Mouse (Mus musculus) heart, postnatal 25 days (tissue): ENCODE results near the gene Vkorc1. TPM values are rescaled to one million over a fixed set of nuclear protein-coding genes. Genes with fewer than 3 reads are reported as not detected.
"Not testable (repeated sequence)": the region's sequence is repeated elsewhere in the genome, so short reads cannot be mapped to it uniquely, and the experiment has no call there.

Experiments
- DNase-seq: peaks from one replicate; pipeline ENCODE4 v3.0.0; 2022; ENCODE audit warnings: low spot score
- intact Hi-C: fragments of 180-260 bp; cut with DNase I; formaldehyde crosslinking; loops from one replicate; pipeline ENCODE4 v1.15.1; 2025
- total RNA-seq, 2 experiments: library from RNA; stranded (reverse); gene quantifications; 2 replicates each; pipeline ENCODE4 v1.2.3; 2021

The Vkorc1 gene
- total RNA-seq, 2 experiments from 2014 or later, result 15.2 to 22.0 TPM

GRCm38 (mm10) chr7:127919290-127919689 lies 23.9 kb upstream of the Vkorc1 start:
- intact Hi-C loops, result no loop called here
- DNase-seq, result no peak

- no peak for DNase-seq
- intact Hi-C loops, result no loop called here
Measured at GRCm38 (mm10) chr7:127918203-127918602, 22.8 kb upstream of the Vkorc1 start.

GRCm38 (mm10) chr7:127915293-127915692 lies 19.9 kb upstream of the Vkorc1 start:
- DNase-seq, result no peak
- intact Hi-C loops, result no loop called here

GRCm38 (mm10) chr7:127912938-127913337 lies 17.5 kb upstream of the Vkorc1 start:
- DNase-seq, result no peak
- intact Hi-C loops, result no loop called here

GRCm38 (mm10) chr7:127912190-127912871 lies 16.9 kb upstream of the Vkorc1 start, which contains the start of gene Kat8:
TSS of gene Kat8 (plus strand) at chr7:127912516.
- peak; percentile 74 for DNase-seq
- intact Hi-C loops, result no loop called here

- no peak for DNase-seq
- intact Hi-C loops, result no loop called here
Measured at GRCm38 (mm10) chr7:127908656-127909055, 13.2 kb upstream of the Vkorc1 start.

GRCm38 (mm10) chr7:127907939-127908338 lies 12.5 kb upstream of the Vkorc1 start:
- intact Hi-C loops, result no loop called here
- DNase-seq, result no peak

GRCm38 (mm10) chr7:127903971-127904796 lies 8.8 kb upstream of the Vkorc1 start, which contains the start of gene Bckdk:
TSS of gene Bckdk (plus strand) at chr7:127904082.
- intact Hi-C loops, result no loop called here
- peak; percentile 62 for DNase-seq

- intact Hi-C loops, result no loop called here
- DNase-seq, result no peak
Measured at GRCm38 (mm10) chr7:127901772-127902171, 6.4 kb upstream of the Vkorc1 start.

GRCm38 (mm10) chr7:127899997-127900396 lies 4.6 kb upstream of the Vkorc1 start:
- no peak for DNase-seq
- intact Hi-C loops, result no loop called here

- intact Hi-C loops, result no loop called here
- DNase-seq, result no peak
Measured at GRCm38 (mm10) chr7:127898179-127898956, 3.0 kb upstream of the Vkorc1 start.

GRCm38 (mm10) chr7:127897542-127897941 lies 2.1 kb upstream of the Vkorc1 start:
- intact Hi-C loops, result no loop called here
- no peak for DNase-seq

- no peak for DNase-seq
- intact Hi-C loops, result no loop called here
Measured at GRCm38 (mm10) chr7:127896384-127896783, 967 bp upstream of the Vkorc1 start.

- intact Hi-C loops, DNase-seq: not testable (repeated sequence)
Measured at GRCm38 (mm10) chr7:127895891-127896290, 474 bp upstream of the Vkorc1 start.

- no peak for DNase-seq
- intact Hi-C loops, result loop anchor here (5.0 kb wide), 1 partner anchor 92 kb away; the partner anchor contains the start of gene Hsd3b7
Measured at GRCm38 (mm10) chr7:127894480-127894879, 937 bp downstream of the Vkorc1 start.

GRCm38 (mm10) chr7:127890798-127891197 lies 4.6 kb downstream of the Vkorc1 start, which contains the start of gene Prss53:
TSS of gene Prss53 (minus strand) at chr7:127890970.
- intact Hi-C loops, result loop anchor here (5.0 kb wide), 1 partner anchor 88 kb away; the partner anchor contains the start of gene Hsd3b7
- no peak for DNase-seq

GRCm38 (mm10) chr7:127888821-127889220 lies 6.6 kb downstream of the Vkorc1 start:
- no peak for DNase-seq
- intact Hi-C loops, result no loop called here

GRCm38 (mm10) chr7:127887781-127888180 lies 7.6 kb downstream of the Vkorc1 start:
- intact Hi-C loops, result no loop called here
- no peak for DNase-seq

- no peak for DNase-seq
- intact Hi-C loops, result no loop called here
Measured at GRCm38 (mm10) chr7:127887191-127887590, 8.2 kb downstream of the Vkorc1 start.

GRCm38 (mm10) chr7:127886551-127886950 lies 8.9 kb downstream of the Vkorc1 start:
- DNase-seq, result no peak
- intact Hi-C loops, result no loop called here
